ENCODE assay signal across 10 mouse cellular contexts in genomic region chr7:74575678-74576077, GRCm38 (mm10).
"Had no signal": no experiment of that assay in that cellular context is flagged by ENCODE, and none has a peak within 500 bp of the region (broad histone marks: within the 10 kb centered on the region; RNA-seq: fewer than 3 reads in every experiment).

No protein-coding gene starts in this region.

- DNase-seq: left cerebral cortex, postnatal 4 days; liver; liver, embryonic 13.5 days; liver, postnatal 0 days; lung, adult 18-20 months; lung, adult 2 months; lung, embryonic 14.5 days; lung, postnatal 14 days; lung, postnatal 36 days; midbrain, embryonic 14.5 days had no signal
